Mouse (Mus musculus) lung, postnatal 14 days (tissue): ENCODE measurements around the gene Fads3.

Experiments used
- DNase-seq: peaks from one replicate; pipeline ENCODE4 v3.0.0; 2021

Fads3 gene

DNA sequence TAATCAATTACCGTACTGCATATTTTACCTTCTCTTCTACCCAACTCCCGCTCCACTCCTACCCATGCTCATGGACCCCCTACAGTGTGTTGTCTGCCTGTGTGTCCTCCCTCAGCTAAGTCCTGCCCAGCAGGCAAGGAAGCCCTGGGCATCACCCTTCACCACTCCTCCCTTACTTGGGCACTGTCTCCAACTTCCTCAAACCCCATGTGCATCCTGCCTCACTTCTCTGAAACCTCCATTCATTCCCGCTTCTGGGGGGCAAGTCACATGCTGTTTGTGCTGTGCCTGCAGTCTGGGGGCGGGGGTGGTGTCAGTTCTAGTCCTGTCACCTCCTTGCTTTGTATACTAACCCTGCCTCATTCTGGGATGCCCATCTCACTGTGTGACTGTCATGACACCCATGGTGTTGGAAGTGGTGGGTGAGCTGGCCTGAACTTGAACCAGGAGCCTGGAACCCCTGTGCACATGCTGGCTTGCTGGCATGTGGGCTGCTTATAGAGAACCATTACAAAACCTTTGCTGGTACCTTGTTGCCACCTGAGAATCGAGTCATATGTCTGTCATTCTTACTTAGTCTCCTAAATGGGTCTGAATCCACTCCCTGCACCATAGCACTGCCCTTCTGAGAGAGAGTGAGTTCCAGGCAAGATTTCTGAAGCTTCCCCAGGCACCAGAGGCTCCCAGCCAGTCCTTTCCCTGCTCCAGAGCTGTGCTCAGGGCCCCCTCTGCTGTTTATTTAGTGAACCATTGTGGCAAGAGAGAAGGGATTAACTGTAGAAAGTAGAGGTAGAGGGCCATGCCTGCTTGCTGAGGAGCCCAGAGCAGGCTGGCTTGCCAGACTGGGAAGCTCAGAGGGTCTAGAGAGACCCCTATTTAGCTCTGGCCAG, 18.7 kb upstream of the Fads3 start:
- peak; percentile 51 for DNase-seq

DNA sequence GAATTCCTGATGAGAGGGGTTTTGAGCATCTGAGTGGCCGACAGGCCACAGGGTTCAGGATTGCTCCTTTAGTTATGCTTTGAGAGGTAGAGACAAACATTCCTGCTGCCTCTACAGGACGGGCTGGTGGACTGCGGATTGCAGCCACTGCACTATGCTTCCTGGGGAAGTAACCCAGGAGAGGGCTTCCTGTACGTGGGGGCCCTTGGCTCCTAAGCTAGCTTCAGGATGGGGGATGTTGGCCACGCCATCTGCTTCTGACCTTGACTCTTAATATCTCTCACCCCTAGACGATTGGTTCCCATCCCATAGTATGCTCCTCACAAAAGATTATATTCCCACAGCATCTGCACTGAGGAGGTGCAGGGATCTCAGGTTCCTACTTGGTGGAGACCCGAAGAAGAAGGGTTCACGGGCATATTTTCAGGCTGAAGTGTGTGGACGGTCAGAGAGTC, 18.0 kb upstream of the Fads3 start:
- DNase-seq: no peak

DNA sequence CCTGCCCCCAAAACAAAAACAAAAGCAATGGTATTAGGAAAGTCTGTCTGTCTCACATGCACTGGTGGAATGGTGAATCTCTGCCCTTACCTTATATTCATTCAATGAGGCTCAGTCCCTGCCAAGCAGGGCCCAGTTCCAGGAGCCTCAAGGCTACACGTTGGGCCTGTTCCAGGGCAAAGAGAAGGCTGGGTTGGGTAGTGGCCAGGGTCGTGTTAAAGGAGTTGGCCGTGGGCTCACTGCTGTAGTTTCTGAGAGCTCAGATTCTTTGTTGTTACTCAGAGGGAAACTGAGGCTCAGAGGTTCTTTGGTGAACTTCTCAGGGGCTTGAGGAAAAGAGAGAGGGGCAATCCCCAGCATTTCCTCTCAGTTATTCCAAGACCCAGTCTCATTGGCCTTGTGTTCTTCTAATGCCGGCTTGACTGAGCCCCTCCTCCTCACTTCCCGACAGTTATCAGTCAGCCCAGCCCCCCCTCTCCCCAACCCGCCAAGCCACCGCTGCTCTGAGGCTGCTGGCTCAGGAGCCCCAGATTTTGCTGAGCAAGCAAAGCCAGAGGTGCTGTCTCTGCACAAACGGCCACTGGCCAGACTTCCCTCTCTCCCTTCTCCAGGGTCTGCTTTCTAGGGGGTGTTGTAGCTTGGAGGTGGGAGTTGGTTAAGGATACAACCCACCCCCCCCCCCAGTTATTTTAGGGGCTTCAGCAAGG, 16.0 kb upstream of the Fads3 start:
- peak; percentile 51 for DNase-seq

DNA sequence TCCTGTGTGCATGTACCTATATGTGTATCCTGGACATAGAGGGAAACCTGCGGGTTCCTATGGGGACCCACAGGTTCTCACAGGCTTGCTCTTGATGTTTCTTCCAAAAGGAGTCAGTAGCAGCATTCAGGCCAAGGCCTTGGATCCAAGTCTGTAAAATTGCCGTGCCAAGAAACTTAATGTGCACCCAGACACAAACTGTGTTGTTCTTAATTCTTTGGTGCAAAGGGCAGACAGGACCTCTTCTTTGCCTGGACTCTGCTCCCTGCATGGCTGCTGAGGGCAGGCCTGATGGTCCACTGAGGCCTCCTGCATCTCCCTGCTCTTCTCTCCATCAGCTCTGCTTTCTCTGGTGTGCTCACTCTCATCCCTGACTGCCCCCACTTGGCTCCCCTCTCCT, 11.6 kb upstream of the Fads3 start:
- DNase-seq: no peak

DNA sequence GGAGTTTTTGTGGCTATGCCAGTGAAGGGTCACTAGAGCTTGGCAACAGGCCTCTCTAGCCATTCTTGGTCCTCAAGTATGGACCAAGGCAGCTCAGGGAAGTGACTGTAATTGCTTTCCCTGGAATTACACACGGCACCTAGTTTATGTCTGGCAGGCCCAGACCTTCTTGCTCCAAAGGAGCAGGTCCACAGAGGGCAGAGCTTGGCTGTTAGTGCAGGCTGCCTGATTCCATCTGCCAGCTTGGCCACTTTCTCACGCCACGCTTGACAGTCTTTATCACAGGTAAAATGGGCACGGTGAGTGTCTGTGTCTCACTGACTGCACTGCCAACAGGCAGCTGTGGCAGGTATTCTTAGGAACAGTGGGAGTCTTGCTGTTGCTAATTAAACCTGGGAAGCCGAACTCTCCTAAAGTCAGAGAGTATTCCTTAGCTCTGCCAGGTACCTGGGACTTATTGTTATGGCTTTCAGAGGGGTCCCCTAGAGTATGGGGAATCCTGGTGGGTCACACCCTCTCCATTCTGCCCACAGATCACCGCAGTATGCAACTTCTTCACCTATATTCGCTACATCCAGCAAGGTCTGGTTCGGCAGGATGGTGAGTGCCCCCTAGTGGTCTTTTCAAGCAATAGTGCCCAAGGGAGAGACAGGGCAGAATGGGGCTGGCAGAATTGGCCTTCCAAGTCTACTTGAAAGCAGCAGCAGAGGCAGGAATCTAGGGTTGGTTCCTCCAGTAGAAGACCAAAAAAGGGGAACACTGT, 8.0 kb upstream of the Fads3 start:
- peak; percentile 71 for DNase-seq

GRCm38 (mm10) chr19:10034356-10034755, 7.0 kb upstream of the Fads3 start:
- DNase-seq: no peak

GRCm38 (mm10) chr19:10034785-10035447, 6.5 kb upstream of the Fads3 start:
- peak; percentile 95 for DNase-seq

- no peak for DNase-seq
Measured at GRCm38 (mm10) chr19:10037534-10037933, 3.8 kb upstream of the Fads3 start.

- DNase-seq: no peak
Measured at GRCm38 (mm10) chr19:10038364-10038763, 3.0 kb upstream of the Fads3 start.

DNA sequence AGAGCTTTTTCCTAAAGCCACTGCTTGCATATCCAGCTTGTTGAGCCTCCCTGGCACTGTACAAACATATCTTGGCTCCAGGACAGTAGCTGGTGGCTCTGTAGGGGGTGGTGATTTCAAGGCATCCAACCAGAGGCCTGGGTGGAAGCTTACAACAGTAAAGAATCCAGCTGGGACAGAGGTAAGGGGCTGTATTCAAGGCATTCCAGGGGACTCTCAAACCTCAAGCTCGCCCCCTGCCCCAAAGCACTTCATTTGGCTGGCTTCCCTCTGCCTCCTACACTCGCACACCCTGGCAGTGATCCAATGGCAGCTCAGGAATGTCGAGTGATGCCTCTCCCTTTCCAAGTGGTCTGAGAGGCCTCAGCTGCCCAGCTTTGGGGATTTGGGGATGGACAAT, 2.5 kb upstream of the Fads3 start:
- DNase-seq: peak; percentile 84

DNA sequence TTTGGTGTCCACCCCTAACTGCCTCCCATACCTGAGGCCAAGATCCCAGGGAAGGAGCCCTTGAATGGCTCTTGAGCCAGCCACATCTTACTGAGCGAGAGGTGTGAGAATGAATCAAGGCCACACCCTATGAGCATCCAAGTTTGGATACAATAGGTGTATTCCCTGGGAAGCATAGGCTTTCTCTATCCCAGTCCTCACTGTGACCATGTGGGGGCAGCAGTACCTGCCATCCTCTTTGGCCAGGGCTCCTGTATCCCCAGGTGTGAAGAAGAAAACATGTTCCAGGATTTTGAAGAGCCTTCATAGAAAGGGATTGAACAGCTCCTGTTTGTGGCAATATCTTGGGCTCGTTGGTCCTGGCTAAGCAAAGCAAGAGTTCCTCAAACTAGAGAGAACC, 1.8 kb upstream of the Fads3 start:
- DNase-seq: no peak

- DNase-seq: no peak
Measured at GRCm38 (mm10) chr19:10040866-10041387, 442 bp upstream of the Fads3 start.

- DNase-seq: peak; percentile 44
Measured at GRCm38 (mm10) chr19:10042232-10042631, 863 bp downstream of the Fads3 start.

DNA sequence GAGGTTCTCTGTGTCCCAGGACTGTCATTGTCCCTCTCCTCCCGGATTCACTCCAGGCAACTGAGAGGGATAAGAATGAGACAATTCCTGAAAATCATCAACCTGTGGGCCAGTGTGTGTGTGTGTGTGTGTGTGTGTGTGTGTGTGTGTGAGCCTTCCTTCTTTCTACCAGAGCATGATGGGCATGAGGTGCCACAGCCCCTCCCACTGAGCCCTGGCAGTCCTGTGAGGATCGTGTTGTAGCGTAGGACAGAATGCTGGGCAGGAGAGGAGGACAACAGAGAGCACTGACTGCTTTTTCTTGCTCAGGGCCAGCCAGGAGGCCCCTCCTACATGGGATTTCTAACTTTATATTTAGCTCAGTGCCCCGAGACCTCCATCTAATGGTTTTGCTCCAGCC, 1.4 kb downstream of the Fads3 start:
- no peak for DNase-seq

DNA sequence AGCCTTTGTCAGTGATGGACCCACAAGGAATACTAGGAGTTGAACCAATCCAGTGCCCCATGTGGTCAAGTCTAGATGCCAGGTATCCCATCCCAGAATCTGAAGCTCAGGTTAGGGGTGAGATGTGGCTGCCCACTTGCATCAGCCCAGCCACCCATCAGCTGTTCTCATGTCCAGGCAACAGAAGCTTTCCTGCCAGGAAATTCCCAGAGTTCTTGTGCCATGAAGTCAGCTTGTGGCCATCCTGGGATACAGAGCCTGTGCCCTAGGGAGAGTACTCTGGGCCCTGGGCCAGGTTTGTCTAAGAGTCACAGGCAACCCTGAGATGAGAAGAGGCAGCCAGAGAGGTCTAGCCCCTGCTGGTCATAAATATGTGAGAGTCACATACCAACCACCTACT, 2.3 kb downstream of the Fads3 start:
- DNase-seq: peak; percentile 72

- DNase-seq: no peak
Measured at GRCm38 (mm10) chr19:10045707-10046106, 4.3 kb downstream of the Fads3 start.

- DNase-seq: no peak
Measured at GRCm38 (mm10) chr19:10046346-10046745, 5.0 kb downstream of the Fads3 start.

DNA sequence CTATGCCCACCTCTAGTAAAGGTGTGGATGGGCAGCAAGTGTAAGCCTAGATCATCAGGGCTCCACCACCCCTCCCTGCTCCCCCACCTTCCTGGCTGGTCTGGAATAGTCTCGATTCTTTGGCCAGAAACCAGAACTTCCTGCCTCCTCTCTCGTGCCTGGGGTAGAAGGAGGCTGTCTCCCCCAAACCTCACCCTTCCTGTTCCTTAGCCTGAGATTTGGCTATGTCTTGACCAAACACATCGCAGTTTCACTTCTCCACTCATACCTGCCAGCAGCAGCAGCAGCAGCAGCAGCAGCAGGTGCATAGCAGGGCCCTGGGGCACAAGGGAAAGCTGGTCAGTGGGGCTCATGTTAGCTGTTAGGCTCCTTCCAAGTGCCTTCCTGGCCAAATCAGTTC, 5.6 kb downstream of the Fads3 start:
- DNase-seq: no peak

DNA sequence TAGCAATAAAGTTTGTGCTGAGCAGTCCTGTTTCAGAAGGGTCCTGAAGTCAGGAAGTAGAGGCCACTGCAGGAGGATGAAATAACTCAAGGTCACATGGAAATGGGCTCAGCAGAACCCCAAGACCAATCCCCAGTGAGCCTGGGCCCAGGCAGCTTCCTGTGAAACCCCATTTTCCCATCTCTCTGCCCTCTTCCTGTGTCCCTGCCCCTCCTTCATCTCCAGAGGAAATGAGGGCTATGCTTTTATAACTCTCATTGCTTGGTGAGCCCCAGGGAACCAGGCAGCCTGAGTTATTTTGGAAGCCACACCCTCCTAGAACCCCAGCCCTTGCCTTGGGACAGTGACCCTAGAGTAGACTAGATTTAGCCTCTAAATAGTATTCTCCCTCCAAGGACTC, 8.2 kb downstream of the Fads3 start:
- no peak for DNase-seq

- no peak for DNase-seq
Measured at GRCm38 (mm10) chr19:10050438-10050837, 9.1 kb downstream of the Fads3 start.

DNA sequence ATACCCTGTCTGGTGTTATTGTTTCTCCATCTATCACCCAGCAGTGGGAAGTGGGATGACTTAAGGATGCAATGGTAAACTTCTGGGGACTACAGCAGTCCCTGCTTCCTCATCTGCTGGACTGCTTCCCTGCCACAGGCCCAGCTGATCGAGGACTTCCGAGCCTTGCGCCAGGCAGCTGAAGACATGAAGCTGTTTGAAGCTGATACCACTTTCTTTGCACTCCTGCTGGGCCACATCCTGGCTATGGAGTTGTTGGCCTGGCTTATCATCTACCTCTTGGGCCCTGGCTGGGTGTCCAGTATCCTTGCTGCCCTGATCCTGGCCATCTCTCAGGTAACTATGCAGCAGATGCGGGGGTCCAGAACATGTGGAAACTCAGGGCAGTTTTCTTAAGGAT, 11.3 kb downstream of the Fads3 start:
- no peak for DNase-seq

DNA sequence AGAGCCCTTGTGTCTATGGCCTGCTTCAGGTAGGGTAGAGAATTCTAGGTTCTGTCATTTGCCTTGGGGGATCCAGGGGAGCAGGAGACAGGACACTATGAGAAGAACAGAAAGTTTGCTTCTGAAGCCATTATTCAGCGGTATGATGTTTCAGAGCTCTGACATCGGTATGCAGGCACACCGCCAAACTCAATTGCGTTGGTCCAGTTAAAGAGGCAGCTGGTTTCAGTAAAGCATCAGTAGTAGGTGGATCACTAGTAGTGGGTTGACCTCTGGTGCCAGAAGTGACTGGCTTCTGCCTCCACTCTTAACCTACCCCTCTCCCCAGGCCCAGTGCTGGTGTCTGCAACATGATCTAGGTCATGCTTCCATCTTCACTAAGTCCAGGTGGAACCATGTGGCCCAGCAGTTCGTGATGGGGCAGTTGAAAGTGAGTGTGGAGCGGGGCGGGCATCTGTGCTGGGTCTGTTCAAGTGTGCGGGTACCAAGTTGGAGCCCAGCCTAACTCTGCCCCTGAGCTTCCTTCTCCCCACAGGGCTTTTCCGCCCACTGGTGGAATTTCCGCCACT, 12.4 kb downstream of the Fads3 start:
- DNase-seq: peak; percentile 57
